Comparison of ENCODE assay signal across 28 mouse cellular contexts in genomic region chr10:28311369-28311768, GRCm38 (mm10).
DNase-seq lines count a peak whose midpoint lies in the region; ATAC-seq lines count a peak whose summit lies in the region.
"Had no signal": no experiment of that assay in that cellular context is flagged by ENCODE, and none has a peak within 500 bp of the region (broad histone marks: within the 10 kb centered on the region; RNA-seq: fewer than 3 reads in every experiment).

No protein-coding gene starts in this region.

- ATAC-seq in stomach, embryonic 15.5 days (ENCODE audit: insufficient read depth, low FRiP score, low read depth), result peak; percentile 10; the same call in 1 of the 2 replicates
- ATAC-seq: forebrain, embryonic 14.5 days; hindbrain, embryonic 16.5 days; intestine, postnatal 0 days; midbrain, embryonic 16.5 days had no signal

- H3K4me1 ChIP-seq in embryonic facial prominence, embryonic 10.5 days, result peaks cover 21% of the 10 kb centered on the region
- no peaks in the 10 kb centered on the region for H3K4me1 ChIP-seq in stomach, embryonic 15.5 days
- H3K4me1 ChIP-seq in heart, embryonic 10.5 days, result peaks cover 13% of the 10 kb centered on the region
- H3K4me1 ChIP-seq: embryonic facial prominence, embryonic 13.5 days; limb, embryonic 15.5 days; neural tube, embryonic 13.5 days had no signal

- WGBS in embryonic facial prominence, embryonic 10.5 days, result 34% methylated on average over 1 of the region's 1 CpGs
- WGBS in stomach, embryonic 15.5 days, result 44% methylated on average over 1 of the region's 1 CpGs
- WGBS in heart, embryonic 10.5 days, result 54% methylated on average over 1 of the region's 1 CpGs

- H3K36me3 ChIP-seq in embryonic facial prominence, embryonic 10.5 days (replicated peaks), result no peaks in the 10 kb centered on the region
- H3K36me3 ChIP-seq in stomach, embryonic 15.5 days, result no peaks in the 10 kb centered on the region
- no peaks in the 10 kb centered on the region for H3K36me3 ChIP-seq in heart, embryonic 10.5 days
- H3K36me3 ChIP-seq: embryonic facial prominence, embryonic 13.5 days; G1E; heart, embryonic 12.5 days; hindbrain, embryonic 10.5 days; limb, embryonic 15.5 days; neural tube, embryonic 13.5 days had no signal

- no peaks in the 10 kb centered on the region for H3K9me3 ChIP-seq in embryonic facial prominence, embryonic 10.5 days
- H3K9me3 ChIP-seq in stomach, embryonic 15.5 days, result no peaks in the 10 kb centered on the region
- no peaks in the 10 kb centered on the region for H3K9me3 ChIP-seq in heart, embryonic 10.5 days
- H3K9me3 ChIP-seq: embryonic facial prominence, embryonic 13.5 days; G1E; heart, embryonic 12.5 days; hindbrain, embryonic 10.5 days; limb, embryonic 15.5 days; neural tube, embryonic 13.5 days had no signal

- DNase-seq in lung, postnatal 10 days, result peak; percentile 8
- DNase-seq in lung, postnatal 36 days, result no peak
- peak; percentile 45 for DNase-seq in embryonic facial prominence, embryonic 10.5 days (ENCODE audit: low spot score)
- peak; percentile 62 for DNase-seq in kidney, postnatal 10 days
- no peak for DNase-seq in heart, embryonic 10.5 days (ENCODE audit: low spot score)
- DNase-seq in adrenal gland, postnatal 25 days, result no peak
- no peak for DNase-seq in MN1 (ENCODE audit: low spot score)
- DNase-seq: adrenal gland, adult 2 months; B cell, adult 2 months; cerebellum, adult 18-20 months; cerebellum, postnatal 36 days; gastrocnemius, postnatal 10 days; heart, postnatal 10 days; lung, embryonic 14.5 days had no signal

- no peak overlapping the region for H3K4me3 ChIP-seq in embryonic facial prominence, embryonic 10.5 days
- no peak overlapping the region for H3K4me3 ChIP-seq in stomach, embryonic 15.5 days (replicated peaks)
- no peak overlapping the region for H3K4me3 ChIP-seq in heart, embryonic 10.5 days
- H3K4me3 ChIP-seq: embryonic facial prominence, embryonic 13.5 days; heart, embryonic 12.5 days; hindbrain, embryonic 10.5 days; limb, embryonic 15.5 days; myocyte; neural tube, embryonic 13.5 days had no signal

- no peak overlapping the region for H3K4me2 ChIP-seq in stomach, embryonic 15.5 days
- H3K4me2 ChIP-seq: embryonic facial prominence, embryonic 13.5 days; heart, embryonic 12.5 days; limb, embryonic 15.5 days; lung, embryonic 14.5 days; neural tube, embryonic 13.5 days had no signal

- H3K27ac ChIP-seq in embryonic facial prominence, embryonic 10.5 days (replicated peaks), result no peak overlapping the region
- no peak overlapping the region for H3K27ac ChIP-seq in stomach, embryonic 15.5 days
- H3K27ac ChIP-seq in heart, embryonic 10.5 days, result no peak overlapping the region
- H3K27ac ChIP-seq: embryonic facial prominence, embryonic 13.5 days; hindbrain, embryonic 10.5 days; limb, embryonic 15.5 days; liver, embryonic 14.5 days; neural tube, embryonic 13.5 days had no signal

- no peaks in the 10 kb centered on the region for H3K27me3 ChIP-seq in embryonic facial prominence, embryonic 10.5 days (replicated peaks; ENCODE audit: low read depth, poor library complexity, severe bottlenecking)
- no peaks in the 10 kb centered on the region for H3K27me3 ChIP-seq in stomach, embryonic 15.5 days (replicated peaks)
- H3K27me3 ChIP-seq in heart, embryonic 10.5 days (ENCODE audit: insufficient read depth, poor library complexity, severe bottlenecking), result no peaks in the 10 kb centered on the region
- H3K27me3 ChIP-seq: CH12.LX; embryonic facial prominence, embryonic 13.5 days; heart, embryonic 12.5 days; limb, embryonic 15.5 days; neural tube, embryonic 13.5 days had no signal

- no peak overlapping the region for H3K9ac ChIP-seq in stomach, embryonic 15.5 days
- H3K9ac ChIP-seq: embryonic facial prominence, embryonic 13.5 days; heart, embryonic 12.5 days; limb, embryonic 15.5 days; liver, embryonic 14.5 days; lung, embryonic 14.5 days; neural tube, embryonic 13.5 days had no signal

Comparison
In these comparisons a context has a peak if more than half of its experiments do, and no peak if none do; other contexts are left out.
1. DNase-seq: peak in lung, postnatal 10 days (single experiment), embryonic facial prominence, embryonic 10.5 days (single experiment) and kidney, postnatal 10 days (single experiment); none in lung, postnatal 36 days (single experiment), heart, embryonic 10.5 days (single experiment), adrenal gland, postnatal 25 days (single experiment) and MN1 (single experiment).